In genomic region chr11:110460480-110460879, GRCm38 (mm10) we compare ENCODE assay signal across 31 mouse cellular contexts.
DNase-seq lines count a peak whose midpoint lies in the region; ATAC-seq and TF ChIP-seq lines count a peak whose summit lies in the region.
"Had no signal": no experiment of that assay in that cellular context is flagged by ENCODE, and none has a peak within 500 bp of the region (broad histone marks: within the 10 kb centered on the region; RNA-seq: fewer than 3 reads in every experiment).

No protein-coding gene starts in this region.

- TF ChIP-seq CTCF in intestine, postnatal 0 days (IDR thresholded peaks at IDR 0.05; ENCODE audit: low read depth): no peak
- no peak for TF ChIP-seq CTCF in liver, embryonic 14.5 days (IDR thresholded peaks at IDR 0.05; ENCODE audit: low read depth)
- TF ChIP-seq CTCF in liver, postnatal 0 days (IDR thresholded peaks at IDR 0.05; ENCODE audit: low read depth): no peak

- H3K4me2 ChIP-seq in intestine, embryonic 15.5 days (replicated peaks): no peak overlapping the region
- H3K4me2 ChIP-seq in intestine, postnatal 0 days (replicated peaks; ENCODE audit: low read depth): no peak overlapping the region
- no peak overlapping the region for H3K4me2 ChIP-seq in liver, embryonic 14.5 days (ENCODE audit: low read depth)
- H3K4me2 ChIP-seq in liver, postnatal 0 days (ENCODE audit: low read depth, low read length): no peak overlapping the region
- no peak overlapping the region for H3K4me2 ChIP-seq in kidney, embryonic 14.5 days (replicated peaks; ENCODE audit: low read depth, low read length)
- H3K4me2 ChIP-seq: embryonic facial prominence, embryonic 12.5 days; embryonic facial prominence, embryonic 15.5 days; heart, embryonic 13.5 days; hindbrain, embryonic 14.5 days had no signal

- ATAC-seq in intestine, embryonic 15.5 days: 0 out of 2 replicates have a peak, but pooled peaks have one; percentile 20
- no peak for ATAC-seq in intestine, postnatal 0 days
- ATAC-seq in liver, embryonic 14.5 days (ENCODE audit: insufficient read depth): no peak
- ATAC-seq in liver, postnatal 0 days: no peak
- no peak for ATAC-seq in kidney, embryonic 14.5 days (ENCODE audit: low FRiP score, low TSS enrichment)
- no peak for ATAC-seq in erythroid progenitor cell, adult 5-6 weeks (replicated peaks; ENCODE audit: low FRiP score, poor library complexity, severe bottlenecking)
- ATAC-seq: activated CD4-positive, CD25-positive, alpha-beta regulatory T cell, adult 4 months; forebrain, embryonic 14.5 days; forebrain, postnatal 0 days; hindbrain, postnatal 0 days; inflammation-experienced regulatory T-cells, adult 6 months had no signal

- H3K9ac ChIP-seq in intestine, embryonic 15.5 days: no peak overlapping the region
- H3K9ac ChIP-seq in intestine, postnatal 0 days (ENCODE audit: low read depth, low read length): no peak overlapping the region
- H3K9ac ChIP-seq in liver, embryonic 14.5 days (replicated peaks): no peak overlapping the region
- no peak overlapping the region for H3K9ac ChIP-seq in liver, postnatal 0 days (replicated peaks)
- no peak overlapping the region for H3K9ac ChIP-seq in kidney, embryonic 14.5 days (ENCODE audit: low read depth, low read length)
- H3K9ac ChIP-seq: embryonic facial prominence, embryonic 12.5 days; embryonic facial prominence, embryonic 15.5 days; forebrain, postnatal 0 days; heart, embryonic 13.5 days; hindbrain, embryonic 14.5 days had no signal

- 37% methylated on average over 2 of the region's 2 CpGs for WGBS in intestine, embryonic 15.5 days
- WGBS in intestine, postnatal 0 days: 17% methylated on average over 2 of the region's 2 CpGs
- 2% methylated on average over 2 of the region's 2 CpGs for WGBS in liver, embryonic 14.5 days (ENCODE audit: insufficient replicate concordance)
- 15% methylated on average over 2 of the region's 2 CpGs for WGBS in liver, postnatal 0 days (ENCODE audit: insufficient replicate concordance)
- WGBS in kidney, embryonic 14.5 days: 35% methylated on average over 2 of the region's 2 CpGs
- 45% methylated on average over 2 of the region's 2 CpGs for WGBS in embryonic facial prominence, embryonic 10.5 days

- no peak overlapping the region for H3K4me3 ChIP-seq in intestine, embryonic 15.5 days (replicated peaks)
- no peak overlapping the region for H3K4me3 ChIP-seq in intestine, postnatal 0 days (ENCODE audit: low read depth, low read length)
- H3K4me3 ChIP-seq in liver, embryonic 14.5 days (ENCODE audit: insufficient read depth in 1 of 2, low read depth in 2 of 2, low read length in 2 of 2): no peak overlapping the region
- no peak overlapping the region for H3K4me3 ChIP-seq in liver, postnatal 0 days (ENCODE audit: low read depth, low read length)
- no peak overlapping the region for H3K4me3 ChIP-seq in kidney, embryonic 14.5 days (ENCODE audit: low read length)
- H3K4me3 ChIP-seq in embryonic facial prominence, embryonic 10.5 days: no peak overlapping the region
- H3K4me3 ChIP-seq: embryonic facial prominence, embryonic 12.5 days; embryonic facial prominence, embryonic 15.5 days; heart, adult 2 months; heart, embryonic 10.5 days; heart, embryonic 13.5 days had no signal

- H3K4me1 ChIP-seq in intestine, embryonic 15.5 days (replicated peaks): peaks cover 6% of the 10 kb centered on the region
- peaks cover 10% of the 10 kb centered on the region; the same call in 1 of the 2 replicates for H3K4me1 ChIP-seq in intestine, postnatal 0 days (replicated peaks; ENCODE audit: control insufficient read depth, insufficient read depth, low read length)
- peaks cover 70 to 84% of the 10 kb centered on the region in 2 experiments for H3K4me1 ChIP-seq in liver, embryonic 14.5 days (replicated peaks; ENCODE audit: control insufficient read depth in 2 of 2, insufficient read depth in 2 of 2, low read length in 1 of 2)
- H3K4me1 ChIP-seq in liver, postnatal 0 days (ENCODE audit: insufficient read depth): peaks cover 50% of the 10 kb centered on the region
- 0 out of 2 replicates have a peak, but pooled peaks cover 3% of the 10 kb centered on the region for H3K4me1 ChIP-seq in kidney, embryonic 14.5 days (ENCODE audit: control insufficient read depth, insufficient read depth, low read length)
- peaks cover 20% of the 10 kb centered on the region for H3K4me1 ChIP-seq in embryonic facial prominence, embryonic 10.5 days

- DNase-seq in MEL-GATA-1-ER (ENCODE audit: extremely low read depth, low read depth): peak; percentile 65
- DNase-seq in liver, embryonic 14.5 days (ENCODE audit: low read depth in 3 of 3, low spot score in 3 of 3): no peak
- DNase-seq in liver, postnatal 0 days: no peak
- DNase-seq in embryonic facial prominence, embryonic 10.5 days (ENCODE audit: low spot score): no peak
- DNase-seq: adrenal gland, adult 8-10 months; adrenal gland, postnatal 25 days; B cell, adult 2 months; cerebellum, adult 11-12 months; cerebellum, adult 8-10 months; cerebellum, postnatal 14 days; forebrain, postnatal 0 days; gastrocnemius, postnatal 10 days; gastrocnemius, postnatal 36 days; heart, postnatal 14 days; heart, postnatal 4 days had no signal

- no peaks in the 10 kb centered on the region for H3K36me3 ChIP-seq in intestine, embryonic 15.5 days
- H3K36me3 ChIP-seq in intestine, postnatal 0 days (ENCODE audit: control insufficient read depth, insufficient read depth): no peaks in the 10 kb centered on the region
- H3K36me3 ChIP-seq in liver, embryonic 14.5 days (replicated peaks; ENCODE audit: control insufficient read depth, insufficient read depth, low read depth): no peaks in the 10 kb centered on the region
- H3K36me3 ChIP-seq in liver, postnatal 0 days (replicated peaks; ENCODE audit: insufficient read depth, low read length): no peaks in the 10 kb centered on the region
- H3K36me3 ChIP-seq in kidney, embryonic 14.5 days (ENCODE audit: control insufficient read depth, insufficient read depth, low read length): no peaks in the 10 kb centered on the region
- no peaks in the 10 kb centered on the region; the same call in 1 of the 2 replicates for H3K36me3 ChIP-seq in embryonic facial prominence, embryonic 10.5 days (replicated peaks)
- H3K36me3 ChIP-seq: embryonic facial prominence, embryonic 12.5 days; embryonic facial prominence, embryonic 15.5 days; G1E; heart, embryonic 10.5 days; heart, embryonic 13.5 days had no signal

- H3K27ac ChIP-seq in intestine, embryonic 15.5 days: no peak overlapping the region
- no peak overlapping the region for H3K27ac ChIP-seq in intestine, postnatal 0 days (ENCODE audit: low read depth, low read length)
- H3K27ac ChIP-seq in liver, embryonic 14.5 days: peak overlapping the region; percentile 40
- H3K27ac ChIP-seq in liver, postnatal 0 days (ENCODE audit: low read depth): no peak overlapping the region
- H3K27ac ChIP-seq in kidney, embryonic 14.5 days (ENCODE audit: low read depth, low read length): no peak overlapping the region
- no peak overlapping the region for H3K27ac ChIP-seq in embryonic facial prominence, embryonic 10.5 days (replicated peaks)
- H3K27ac ChIP-seq: embryonic facial prominence, embryonic 12.5 days; embryonic facial prominence, embryonic 15.5 days; heart, adult 2 months; heart, embryonic 10.5 days; heart, embryonic 13.5 days; hindbrain, embryonic 14.5 days; hindbrain, postnatal 0 days had no signal

- H3K9me3 ChIP-seq in intestine, embryonic 15.5 days: no peaks in the 10 kb centered on the region
- no peaks in the 10 kb centered on the region for H3K9me3 ChIP-seq in intestine, postnatal 0 days (ENCODE audit: control insufficient read depth)
- H3K9me3 ChIP-seq in liver, embryonic 14.5 days (ENCODE audit: control insufficient read depth, low read length): no peaks in the 10 kb centered on the region
- H3K9me3 ChIP-seq in liver, postnatal 0 days (ENCODE audit: low read length): no peaks in the 10 kb centered on the region
- H3K9me3 ChIP-seq in kidney, embryonic 14.5 days (ENCODE audit: control insufficient read depth, low read length): no peaks in the 10 kb centered on the region
- no peaks in the 10 kb centered on the region for H3K9me3 ChIP-seq in embryonic facial prominence, embryonic 10.5 days
- H3K9me3 ChIP-seq: embryonic facial prominence, embryonic 12.5 days; embryonic facial prominence, embryonic 15.5 days; heart, embryonic 10.5 days; heart, embryonic 13.5 days had no signal

- H3K27me3 ChIP-seq in intestine, embryonic 15.5 days (replicated peaks): no peaks in the 10 kb centered on the region
- no peaks in the 10 kb centered on the region for H3K27me3 ChIP-seq in intestine, postnatal 0 days (replicated peaks; ENCODE audit: control insufficient read depth, insufficient read depth, low read length)
- H3K27me3 ChIP-seq in liver, embryonic 14.5 days (ENCODE audit: control insufficient read depth, insufficient read depth, low read length): no peaks in the 10 kb centered on the region
- no peaks in the 10 kb centered on the region for H3K27me3 ChIP-seq in liver, postnatal 0 days (ENCODE audit: insufficient read depth, low read length)
- no peaks in the 10 kb centered on the region for H3K27me3 ChIP-seq in kidney, embryonic 14.5 days (ENCODE audit: control insufficient read depth, insufficient read depth, low read length)
- no peaks in the 10 kb centered on the region for H3K27me3 ChIP-seq in embryonic facial prominence, embryonic 10.5 days (replicated peaks; ENCODE audit: low read depth, poor library complexity, severe bottlenecking)
- H3K27me3 ChIP-seq: CH12.LX; embryonic facial prominence, embryonic 12.5 days; embryonic facial prominence, embryonic 15.5 days had no signal

- TF ChIP-seq EP300 in liver, embryonic 14.5 days (IDR thresholded peaks at IDR 0.05; ENCODE audit: low read depth): no peak
- peak; percentile 18; the same call in 1 of the 2 replicates for TF ChIP-seq EP300 in liver, postnatal 0 days (IDR thresholded peaks at IDR 0.05; ENCODE audit: low read depth)
